Mouse (Mus musculus) spleen, embryonic (tissue): ENCODE data around the gene Bbx.

Source experiments
- CTCF ChIA-PET: fragments of 350-600 bp; sonication (Branson Sonifier 250); formaldehyde crosslinking; loops from one replicate; lab custom pipeline; 2022; lab: Charles Lee

Gene Bbx

GRCm38 (mm10) chr16:50432062-50432878 is at the start of gene Bbx:
TSS of gene Bbx (minus strand) at chr16:50432390.
- CTCF ChIA-PET, result no interaction called here

GRCm38 (mm10) chr16:50481892-50482291 is 49.7 kb upstream of the Bbx start:
- CTCF ChIA-PET, result no interaction called here

GRCm38 (mm10) chr16:50481341-50481740 is 49.2 kb upstream of the Bbx start:
- CTCF ChIA-PET, result no interaction called here

GRCm38 (mm10) chr16:50478695-50479094 is 46.5 kb upstream of the Bbx start:
- CTCF ChIA-PET, result no interaction called here

- CTCF ChIA-PET, result no interaction called here
Measured at GRCm38 (mm10) chr16:50477628-50478027, 45.4 kb upstream of the Bbx start.

- CTCF ChIA-PET, result interaction anchor here (0.6 kb wide), 1 partner anchor 35 kb away, joined by 3 read pairs; no protein-coding TSS in a partner anchor
Measured at GRCm38 (mm10) chr16:50462226-50462870, 30.2 kb upstream of the Bbx start.

- CTCF ChIA-PET, result no interaction called here
Measured at GRCm38 (mm10) chr16:50459146-50459545, 27.0 kb upstream of the Bbx start.

GRCm38 (mm10) chr16:50456053-50456452 is 23.9 kb upstream of the Bbx start:
- CTCF ChIA-PET, result interaction anchor here (0.6 kb wide), 1 partner anchor 63 kb away, joined by 3 read pairs; no protein-coding TSS in a partner anchor

GRCm38 (mm10) chr16:50449086-50449485 is 16.9 kb upstream of the Bbx start:
- CTCF ChIA-PET, result no interaction called here

- CTCF ChIA-PET, result no interaction called here
Measured at GRCm38 (mm10) chr16:50445014-50445413, 12.8 kb upstream of the Bbx start.

- CTCF ChIA-PET, result no interaction called here
Measured at GRCm38 (mm10) chr16:50438816-50439215, 6.6 kb upstream of the Bbx start.

GRCm38 (mm10) chr16:50437788-50438187 is 5.6 kb upstream of the Bbx start:
- CTCF ChIA-PET, result interaction anchor here (0.7 kb wide), 1 partner anchor 1168 kb away, joined by 3 read pairs; no protein-coding TSS in a partner anchor

GRCm38 (mm10) chr16:50437331-50437730 is 5.1 kb upstream of the Bbx start:
- CTCF ChIA-PET, result interaction anchor here (0.7 kb wide), 1 partner anchor 1167 kb away, joined by 3 read pairs; no protein-coding TSS in a partner anchor

GRCm38 (mm10) chr16:50431011-50431981 is 894 bp downstream of the Bbx start:
- CTCF ChIA-PET, result interaction anchor here (0.6 kb wide), 1 partner anchor 98 kb away, joined by 5 read pairs; no protein-coding TSS in a partner anchor

- CTCF ChIA-PET, result interaction anchor here (0.6 kb wide), 4 partner anchors 99 to 571 kb away, joined by 3 to 5 read pairs (median 4); no protein-coding TSS in a partner anchor
Measured at GRCm38 (mm10) chr16:50430515-50430877, 1.7 kb downstream of the Bbx start.

GRCm38 (mm10) chr16:50429692-50430514 is 2.3 kb downstream of the Bbx start:
- CTCF ChIA-PET, result interaction anchor here (0.6 kb wide), 3 partner anchors 311 to 571 kb away, joined by 3 to 4 read pairs (median 4); no protein-coding TSS in a partner anchor

- CTCF ChIA-PET, result no interaction called here
Measured at GRCm38 (mm10) chr16:50428871-50429691, 3.1 kb downstream of the Bbx start.

- CTCF ChIA-PET, result no interaction called here
Measured at GRCm38 (mm10) chr16:50420130-50420529, 12.1 kb downstream of the Bbx start.

- CTCF ChIA-PET, result interaction anchor here (0.6 kb wide), 1 partner anchor 15 kb away, joined by 5 read pairs; no protein-coding TSS in a partner anchor
Measured at GRCm38 (mm10) chr16:50415406-50415805, 16.8 kb downstream of the Bbx start.
